Mouse (Mus musculus) bone marrow macrophage, adult 2 months (primary cell): ENCODE data around the gene Calca. TPM values are rescaled to one million over a fixed set of nuclear protein-coding genes. Genes with fewer than 3 reads are reported as not detected.
"Not testable (repeated sequence)": the region's sequence is repeated elsewhere in the genome, so short reads cannot be mapped to it uniquely, and the experiment has no call there.

ENCODE experiments used
- H3K27ac ChIP-seq: 2 replicates; pipeline ENCODE4 v1.5.1; 2012; ENCODE audit warnings: low read depth, low read length; ENCODE audit not compliant: insufficient read depth
- H3K4me1 ChIP-seq: 2 replicates; pipeline ENCODE4 v1.6.1; 2012; ENCODE audit warnings: low read length; ENCODE audit not compliant: control insufficient read depth, insufficient read depth
- H3K4me3 ChIP-seq: 2 replicates; pipeline ENCODE4 v1.5.1; 2012; ENCODE audit warnings: mild to moderate bottlenecking, low read length, moderate library complexity; ENCODE audit not compliant: insufficient read depth
- CTCF ChIP-seq: IDR thresholded peaks from 2 replicates; pipeline ENCODE4 v1.5.1; 2012; ENCODE audit warnings: low read depth, mild to moderate bottlenecking, low read length, moderate library complexity
- POLR2A ChIP-seq: IDR thresholded peaks from 2 replicates; pipeline ENCODE4 v1.6.1; 2012; ENCODE audit warnings: mild to moderate bottlenecking, low read depth, low read length, borderline replicate concordance
- polyA plus RNA-seq: library from polyadenylated mRNA; stranded (reverse); fragments of >200 nt; gene quantifications from 2 replicates; pipeline ENCODE4 v1.2.4, GENCODE M21; 2012; ENCODE audit not compliant: missing spikeins, insufficient read depth, insufficient read length

Calca gene
- not detected in 2 replicates for polyA plus RNA-seq

GRCm38 (mm10) chr7:114636102-114636501 lies at the start of gene Calca:
Calca (minus strand) TSS chr7:114636357.
- H3K4me3 ChIP-seq: peak within 1 kb of the TSS; percentile 55
- H3K27ac ChIP-seq: no peak within 1 kb of the TSS
- no peaks in the 10 kb centered on the region for H3K4me1 ChIP-seq
- TF ChIP-seq CTCF (no peak), POLR2A (no peak)

DNA sequence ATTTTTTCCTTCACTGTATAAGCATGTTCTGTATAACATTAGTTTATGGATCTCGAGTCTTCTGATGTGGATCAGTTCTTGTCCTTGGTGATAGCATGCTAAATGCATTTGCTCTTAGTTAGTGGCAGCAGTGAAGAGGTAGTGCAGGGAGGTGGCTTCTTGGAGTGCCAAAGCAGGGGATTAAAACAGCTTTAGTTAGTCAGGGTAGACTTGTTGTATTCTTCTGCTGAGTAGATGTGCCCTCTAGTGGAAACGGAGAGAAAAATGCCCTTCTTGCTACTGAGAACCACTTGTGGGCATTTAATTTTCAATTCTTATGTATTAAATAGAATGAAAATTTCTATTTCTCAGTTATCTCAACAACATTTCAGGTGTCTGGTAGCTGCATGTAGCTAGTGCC lies 36.5 kb upstream of the Calca start:
- no peak overlapping the region for H3K4me3 ChIP-seq
- no peaks in the 10 kb centered on the region for H3K4me1 ChIP-seq
- no peak overlapping the region for H3K27ac ChIP-seq
- TF ChIP-seq CTCF: no peak
- TF ChIP-seq POLR2A: no peak

DNA sequence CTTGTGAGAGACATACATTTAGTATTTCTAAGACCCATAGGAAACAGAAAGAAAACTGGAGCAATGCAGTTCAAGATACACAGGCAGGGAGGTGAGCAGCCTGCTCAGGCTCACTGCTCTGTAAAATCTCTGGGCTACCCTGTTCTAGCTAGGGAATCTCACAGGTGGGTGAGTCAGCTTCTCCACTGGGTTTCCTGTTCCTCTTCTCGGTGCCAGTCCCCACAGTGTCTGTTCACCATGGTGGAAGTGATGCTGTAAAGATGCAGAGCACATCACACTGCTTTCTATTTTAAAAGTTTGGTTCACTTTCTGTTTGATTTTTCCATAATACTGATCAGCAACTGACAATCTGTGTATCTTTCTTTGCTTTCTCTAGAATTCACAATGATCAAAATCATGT lies 35.2 kb upstream of the Calca start:
- Histone ChIP-seq H3K27ac (no peak overlapping the region), H3K4me3 (no peak overlapping the region), H3K4me1 (no peaks in the 10 kb centered on the region)
- TF ChIP-seq CTCF: no peak
- no peak for TF ChIP-seq POLR2A

GRCm38 (mm10) chr7:114649730-114650129 lies 13.6 kb upstream of the Calca start:
- Histone ChIP-seq H3K4me3 (no peak overlapping the region), H3K27ac (no peak overlapping the region), H3K4me1 (no peaks in the 10 kb centered on the region)
- no peak for TF ChIP-seq POLR2A
- TF ChIP-seq CTCF: no peak

DNA sequence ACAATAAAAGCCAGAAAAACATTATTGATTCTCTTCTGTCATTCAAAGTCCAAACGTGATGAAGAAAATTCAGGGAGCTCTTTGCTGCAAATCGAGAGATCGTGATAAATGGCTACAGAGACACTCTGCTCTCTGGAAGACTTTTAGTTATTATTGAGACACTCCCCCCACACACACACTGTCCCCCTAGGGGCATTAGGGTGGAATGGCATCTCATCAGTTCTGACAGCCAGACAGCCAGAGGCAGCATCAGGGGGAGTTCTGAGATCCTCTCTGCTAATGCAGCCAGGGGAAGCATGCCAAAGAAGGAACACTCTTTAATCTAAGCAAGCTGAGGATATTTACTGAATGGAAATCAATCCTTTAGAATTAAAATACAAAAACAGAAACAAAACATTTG lies 12.6 kb upstream of the Calca start:
- H3K4me1 ChIP-seq: no peaks in the 10 kb centered on the region
- TF ChIP-seq POLR2A (no peak), CTCF (no peak)
- H3K4me3 ChIP-seq: no peak overlapping the region
- no peak overlapping the region for H3K27ac ChIP-seq

DNA sequence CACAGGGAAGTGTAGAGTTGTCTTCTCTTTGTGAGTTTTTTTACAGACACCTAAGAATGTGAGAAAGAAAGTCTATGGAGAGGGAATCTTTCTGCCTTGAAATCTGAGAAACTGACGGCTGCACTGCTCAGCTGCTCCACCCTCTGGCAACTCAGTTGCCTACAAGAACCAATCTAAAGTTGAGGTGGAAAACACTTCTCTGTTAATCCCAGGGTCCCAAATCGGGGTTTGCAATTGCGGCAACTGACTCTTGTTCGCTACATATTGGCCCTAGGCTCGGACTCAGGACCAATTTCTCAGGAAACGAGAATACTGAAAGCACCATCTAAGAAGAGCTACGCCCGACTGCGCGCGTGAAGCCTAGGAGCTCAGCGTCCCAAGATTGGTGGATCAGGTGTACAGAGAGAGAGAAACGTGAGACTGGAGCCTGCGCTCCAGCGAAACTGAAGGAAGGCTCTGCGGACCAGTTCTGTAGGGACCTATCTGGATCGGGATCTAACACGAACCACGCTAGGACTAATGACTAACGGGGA lies 522 bp downstream of the Calca start:
- TF ChIP-seq POLR2A (no peak), CTCF (peak; percentile 69)
- Histone ChIP-seq H3K4me3 (peak overlapping the region; percentile 55), H3K4me1 (no peaks in the 10 kb centered on the region), H3K27ac (no peak overlapping the region)

GRCm38 (mm10) chr7:114634386-114634785 lies 1.8 kb downstream of the Calca start:
- Histone ChIP-seq H3K4me1 (no peaks in the 10 kb centered on the region), H3K27ac (no peak overlapping the region), H3K4me3 (no peak overlapping the region)
- no peak for TF ChIP-seq POLR2A
- TF ChIP-seq CTCF: no peak

DNA sequence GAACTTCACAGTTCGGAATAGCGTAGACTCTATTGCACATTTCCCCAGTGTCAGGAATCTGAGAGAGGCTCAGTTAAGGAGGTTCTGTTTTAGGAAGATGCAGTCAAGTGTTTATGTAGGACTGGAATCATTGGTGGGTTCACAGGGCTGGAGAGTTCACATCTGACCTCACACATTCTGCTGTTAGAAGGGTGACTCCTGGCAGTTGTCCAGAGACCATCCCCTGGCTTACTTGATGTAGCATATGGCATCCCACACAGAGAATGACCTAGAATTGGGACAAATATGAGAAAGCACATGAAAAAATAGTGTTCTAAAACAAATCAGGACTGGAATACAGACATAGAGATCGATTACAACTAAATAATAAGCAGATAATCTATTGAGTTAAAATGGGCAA lies 10.2 kb downstream of the Calca start:
- Histone ChIP-seq H3K4me3 (no peak overlapping the region), H3K4me1 (no peaks in the 10 kb centered on the region), H3K27ac (no peak overlapping the region)
- TF ChIP-seq POLR2A (no peak), CTCF (no peak)

DNA sequence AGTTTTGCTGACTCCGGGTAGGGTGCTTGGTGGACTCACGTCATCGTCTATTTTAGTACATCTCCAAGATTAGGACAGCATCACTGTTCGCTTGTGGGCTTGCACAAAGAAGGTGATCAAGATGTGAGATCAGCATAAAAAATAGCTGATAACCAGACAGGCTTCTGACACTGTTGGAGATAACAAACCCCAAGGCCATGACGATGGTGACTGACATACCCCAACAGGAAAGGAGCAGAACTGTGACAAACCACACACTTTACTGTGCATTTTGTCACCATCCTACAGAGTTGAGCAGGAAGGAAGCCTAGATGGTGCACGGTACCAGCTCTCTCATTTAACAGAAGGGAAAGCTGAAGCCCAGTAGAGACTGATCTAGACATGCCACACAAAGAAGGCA lies 19.4 kb downstream of the Calca start:
- no peak overlapping the region for H3K4me3 ChIP-seq
- no peak for TF ChIP-seq CTCF
- no peak for TF ChIP-seq POLR2A
- no peak overlapping the region for H3K27ac ChIP-seq
- H3K4me1 ChIP-seq: no peaks in the 10 kb centered on the region

DNA sequence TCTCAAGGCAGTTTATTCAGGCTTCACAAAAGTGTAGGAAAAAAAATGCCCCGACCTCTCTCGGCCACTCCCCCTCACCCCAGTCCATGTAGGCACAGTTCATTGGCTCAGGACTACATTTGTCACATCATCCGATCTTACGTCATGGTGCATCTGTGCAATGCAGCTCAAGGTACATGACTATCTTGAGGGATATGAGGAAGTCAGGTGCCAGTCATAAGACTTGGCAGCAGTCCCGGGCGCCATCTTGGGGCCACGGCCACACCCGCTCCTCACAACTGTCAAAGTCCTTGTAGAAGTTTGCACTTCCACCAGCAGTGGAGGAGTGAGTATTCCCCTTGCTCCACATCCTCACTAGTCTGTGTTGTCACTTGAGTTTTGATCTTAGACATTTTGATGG lies 41.8 kb downstream of the Calca start:
- H3K4me1 ChIP-seq, H3K4me3 ChIP-seq, H3K27ac ChIP-seq: not testable (repeated sequence)

DNA sequence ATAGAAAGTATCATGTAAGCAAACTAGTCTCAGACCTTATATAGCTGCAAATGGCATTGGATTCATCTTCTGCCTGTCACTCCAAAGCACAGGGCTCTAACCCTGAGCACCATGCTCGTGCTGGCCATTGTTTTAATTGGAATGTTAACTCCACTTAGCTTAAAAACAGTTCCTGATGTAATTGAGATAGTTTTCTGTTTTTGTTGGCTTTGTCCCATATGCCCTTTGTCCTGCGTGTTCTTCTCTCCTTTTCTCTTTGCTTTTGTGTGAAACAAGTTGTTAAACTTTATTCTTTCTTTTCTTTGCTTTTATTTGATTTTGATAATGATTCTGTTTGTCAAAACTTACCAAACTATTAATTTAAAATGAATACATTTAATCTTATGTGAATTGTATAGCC lies 53.7 kb downstream of the Calca start:
- TF ChIP-seq CTCF (no peak), POLR2A (no peak)
- Histone ChIP-seq H3K4me1 (no peaks in the 10 kb centered on the region), H3K4me3 (no peak overlapping the region), H3K27ac (no peak overlapping the region)

Other genes starting within 250 kb of the Calca start
- gene Pde3b, start 221.1 kb downstream of the Calca start, polyA plus RNA-seq: 15.3 and 18.4 TPM in 2 replicates
- 4.0 and 4.8 TPM in 2 replicates for gene Cyp2r1, start 73.4 kb downstream of the Calca start, polyA plus RNA-seq
- not detected in 2 replicates for gene Calcb, start 82.3 kb upstream of the Calca start, polyA plus RNA-seq
- gene Insc, start 107.3 kb upstream of the Calca start, polyA plus RNA-seq: not detected in 2 replicates